Mouse (Mus musculus): ENCODE results near the gene Lysmd4. TPM values are rescaled to one million over a fixed set of nuclear protein-coding genes. Genes with fewer than 3 reads are reported as not detected.

Lysmd4 gene
- polyA plus RNA-seq (2014; fragmentation: Nextera tagmentation; extraction: Ambion mirVana): 12.5 and 12.7 TPM in 2 replicates

GRCm38 (mm10) chr7:67222220-67222862 lies at the start of gene Lysmd4:
Lysmd4 (plus strand) TSS chr7:67222544.
- Histone ChIP-seq H3K27ac (ENCODE audit: low read depth, low read length) (no peak within 1 kb of the TSS), H3K4me1 (ENCODE audit: control insufficient read depth, insufficient read depth, low read length) (peaks cover 13% of the 10 kb centered on the region), H3K9ac (ENCODE audit: low read length) (peak within 1 kb of the TSS; percentile 85), H3K9me3 (ENCODE audit: control insufficient read depth, low read length) (no peaks in the 10 kb centered on the region), H3K27me3 (ENCODE audit: control insufficient read depth, insufficient read depth, low read length) (no peaks in the 10 kb centered on the region), H3K36me3 (ENCODE audit: control insufficient read depth, insufficient read depth, low read length) (no peaks in the 10 kb centered on the region), H3K4me2 (peak within 1 kb of the TSS; percentile 68), H3K4me3 (ENCODE audit: low read depth, low read length) (peak within 1 kb of the TSS; percentile 78)
- ATAC-seq (ENCODE audit: low FRiP score) (peak; percentile 99), DNase-seq (ENCODE audit: low spot score, missing footprints) (peak; percentile 98)
- 5% methylated on average over 31 of the region's 31 CpGs for WGBS

GRCm38 (mm10) chr7:67173522-67174195 lies 48.7 kb upstream of the Lysmd4 start:
- Histone ChIP-seq H3K36me3 (ENCODE audit: control insufficient read depth, insufficient read depth, low read length) (no peaks in the 10 kb centered on the region), H3K4me3 (ENCODE audit: low read depth, low read length) (no peak overlapping the region), H3K27me3 (ENCODE audit: control insufficient read depth, insufficient read depth, low read length) (no peaks in the 10 kb centered on the region), H3K9ac (ENCODE audit: low read length) (no peak overlapping the region), H3K27ac (ENCODE audit: low read depth, low read length) (no peak overlapping the region), H3K4me1 (ENCODE audit: control insufficient read depth, insufficient read depth, low read length) (no peaks in the 10 kb centered on the region), H3K4me2 (no peak overlapping the region), H3K9me3 (ENCODE audit: control insufficient read depth, low read length) (no peaks in the 10 kb centered on the region)
- ATAC-seq (ENCODE audit: low FRiP score): no peak
- no peak for DNase-seq (ENCODE audit: low spot score, missing footprints)
- WGBS: 58% methylated on average over 2 of the region's 2 CpGs

GRCm38 (mm10) chr7:67183786-67184185 lies 38.6 kb upstream of the Lysmd4 start:
- H3K27me3 ChIP-seq (ENCODE audit: control insufficient read depth, insufficient read depth, low read length): no peaks in the 10 kb centered on the region
- DNase-seq (ENCODE audit: low spot score, missing footprints): no peak
- no peaks in the 10 kb centered on the region for H3K4me1 ChIP-seq (ENCODE audit: control insufficient read depth, insufficient read depth, low read length)
- H3K27ac ChIP-seq (ENCODE audit: low read depth, low read length): no peak overlapping the region
- ATAC-seq (ENCODE audit: low FRiP score): no peak
- H3K4me2 ChIP-seq: no peak overlapping the region
- H3K36me3 ChIP-seq (ENCODE audit: control insufficient read depth, insufficient read depth, low read length): no peaks in the 10 kb centered on the region
- H3K4me3 ChIP-seq (ENCODE audit: low read depth, low read length): no peak overlapping the region
- no peak overlapping the region for H3K9ac ChIP-seq (ENCODE audit: low read length)
- 2% methylated on average over 4 of the region's 4 CpGs for WGBS
- H3K9me3 ChIP-seq (ENCODE audit: control insufficient read depth, low read length): no peaks in the 10 kb centered on the region

- peak; percentile 94 for DNase-seq (ENCODE audit: low spot score, missing footprints)
- H3K9me3 ChIP-seq (ENCODE audit: control insufficient read depth, low read length): no peaks in the 10 kb centered on the region
- H3K4me2 ChIP-seq: no peak overlapping the region
- H3K4me3 ChIP-seq (ENCODE audit: low read depth, low read length): no peak overlapping the region
- no peaks in the 10 kb centered on the region for H3K27me3 ChIP-seq (ENCODE audit: control insufficient read depth, insufficient read depth, low read length)
- no peak overlapping the region for H3K27ac ChIP-seq (ENCODE audit: low read depth, low read length)
- no peak for ATAC-seq (ENCODE audit: low FRiP score)
- WGBS: 21% methylated on average over 10 of the region's 10 CpGs
- no peaks in the 10 kb centered on the region for H3K4me1 ChIP-seq (ENCODE audit: control insufficient read depth, insufficient read depth, low read length)
- H3K9ac ChIP-seq (ENCODE audit: low read length): no peak overlapping the region
- no peaks in the 10 kb centered on the region for H3K36me3 ChIP-seq (ENCODE audit: control insufficient read depth, insufficient read depth, low read length)
Observed at GRCm38 (mm10) chr7:67199412-67199811, 22.9 kb upstream of the Lysmd4 start.

- no peak for ATAC-seq (ENCODE audit: low FRiP score)
- Histone ChIP-seq H3K4me1 (ENCODE audit: control insufficient read depth, insufficient read depth, low read length) (no peaks in the 10 kb centered on the region), H3K4me3 (ENCODE audit: low read depth, low read length) (no peak overlapping the region), H3K4me2 (no peak overlapping the region), H3K9me3 (ENCODE audit: control insufficient read depth, low read length) (no peaks in the 10 kb centered on the region), H3K27me3 (ENCODE audit: control insufficient read depth, insufficient read depth, low read length) (no peaks in the 10 kb centered on the region), H3K9ac (ENCODE audit: low read length) (no peak overlapping the region), H3K27ac (ENCODE audit: low read depth, low read length) (no peak overlapping the region), H3K36me3 (ENCODE audit: control insufficient read depth, insufficient read depth, low read length) (no peaks in the 10 kb centered on the region)
- WGBS: 89% methylated on average over 3 of the region's 3 CpGs
- no peak for DNase-seq (ENCODE audit: low spot score, missing footprints)
Observed at GRCm38 (mm10) chr7:67203625-67204024, 18.7 kb upstream of the Lysmd4 start.

GRCm38 (mm10) chr7:67205734-67206425 lies 16.5 kb upstream of the Lysmd4 start:
- no peaks in the 10 kb centered on the region for H3K9me3 ChIP-seq (ENCODE audit: control insufficient read depth, low read length)
- H3K36me3 ChIP-seq (ENCODE audit: control insufficient read depth, insufficient read depth, low read length): no peaks in the 10 kb centered on the region
- DNase-seq (ENCODE audit: low spot score, missing footprints) (no peak), ATAC-seq (ENCODE audit: low FRiP score) (no peak)
- no peak overlapping the region for H3K27ac ChIP-seq (ENCODE audit: low read depth, low read length)
- H3K4me1 ChIP-seq (ENCODE audit: control insufficient read depth, insufficient read depth, low read length): no peaks in the 10 kb centered on the region
- no peak overlapping the region for H3K9ac ChIP-seq (ENCODE audit: low read length)
- WGBS: 92% methylated on average over 9 of the region's 9 CpGs
- no peak overlapping the region for H3K4me3 ChIP-seq (ENCODE audit: low read depth, low read length)
- no peaks in the 10 kb centered on the region for H3K27me3 ChIP-seq (ENCODE audit: control insufficient read depth, insufficient read depth, low read length)
- no peak overlapping the region for H3K4me2 ChIP-seq

- 83% methylated on average over 10 of the region's 10 CpGs for WGBS
- ATAC-seq (ENCODE audit: low FRiP score): no peak
- Histone ChIP-seq H3K36me3 (ENCODE audit: control insufficient read depth, insufficient read depth, low read length) (no peaks in the 10 kb centered on the region), H3K9me3 (ENCODE audit: control insufficient read depth, low read length) (no peaks in the 10 kb centered on the region), H3K27me3 (ENCODE audit: control insufficient read depth, insufficient read depth, low read length) (no peaks in the 10 kb centered on the region), H3K9ac (ENCODE audit: low read length) (no peak overlapping the region), H3K4me2 (no peak overlapping the region), H3K4me1 (ENCODE audit: control insufficient read depth, insufficient read depth, low read length) (no peaks in the 10 kb centered on the region), H3K27ac (ENCODE audit: low read depth, low read length) (no peak overlapping the region), H3K4me3 (ENCODE audit: low read depth, low read length) (no peak overlapping the region)
- DNase-seq (ENCODE audit: low spot score, missing footprints): peak; percentile 84
Observed at GRCm38 (mm10) chr7:67206496-67206895, 15.8 kb upstream of the Lysmd4 start.

GRCm38 (mm10) chr7:67207701-67208100 lies 14.6 kb upstream of the Lysmd4 start:
- Histone ChIP-seq H3K27me3 (ENCODE audit: control insufficient read depth, insufficient read depth, low read length) (no peaks in the 10 kb centered on the region), H3K4me2 (no peak overlapping the region), H3K27ac (ENCODE audit: low read depth, low read length) (no peak overlapping the region), H3K9me3 (ENCODE audit: control insufficient read depth, low read length) (no peaks in the 10 kb centered on the region), H3K36me3 (ENCODE audit: control insufficient read depth, insufficient read depth, low read length) (no peaks in the 10 kb centered on the region), H3K4me3 (ENCODE audit: low read depth, low read length) (no peak overlapping the region), H3K4me1 (ENCODE audit: control insufficient read depth, insufficient read depth, low read length) (no peaks in the 10 kb centered on the region), H3K9ac (ENCODE audit: low read length) (no peak overlapping the region)
- no peak for DNase-seq (ENCODE audit: low spot score, missing footprints)
- WGBS: 54% methylated on average over 6 of the region's 6 CpGs
- ATAC-seq (ENCODE audit: low FRiP score): no peak

- Histone ChIP-seq H3K4me2 (no peak overlapping the region), H3K4me3 (ENCODE audit: low read depth, low read length) (no peak overlapping the region), H3K36me3 (ENCODE audit: control insufficient read depth, insufficient read depth, low read length) (no peaks in the 10 kb centered on the region), H3K27ac (ENCODE audit: low read depth, low read length) (no peak overlapping the region), H3K4me1 (ENCODE audit: control insufficient read depth, insufficient read depth, low read length) (no peaks in the 10 kb centered on the region), H3K9ac (ENCODE audit: low read length) (no peak overlapping the region), H3K9me3 (ENCODE audit: control insufficient read depth, low read length) (no peaks in the 10 kb centered on the region), H3K27me3 (ENCODE audit: control insufficient read depth, insufficient read depth, low read length) (no peaks in the 10 kb centered on the region)
- DNase-seq (ENCODE audit: low spot score, missing footprints) (no peak), ATAC-seq (ENCODE audit: low FRiP score) (no peak)
- WGBS: 88% methylated on average over 1 of the region's 1 CpGs
Observed at GRCm38 (mm10) chr7:67208317-67208716, 14.0 kb upstream of the Lysmd4 start.
